Mouse (Mus musculus): ENCODE data around the gene Zfp296.

The Zfp296 gene

GRCm38 (mm10) chr7:19609641-19610332 lies 32.7 kb downstream of the Zfp296 start:
- DNase-seq: peak in 1 of 2 experiments; percentile 32

GRCm38 (mm10) chr7:19610969-19611368 lies 33.9 kb downstream of the Zfp296 start:
- no peak for DNase-seq

GRCm38 (mm10) chr7:19615036-19615577 lies 38.0 kb downstream of the Zfp296 start:
- no peak for DNase-seq

- peak; percentile 68 to 85 for DNase-seq
Measured at GRCm38 (mm10) chr7:19619004-19619801, 42.1 kb downstream of the Zfp296 start.

GRCm38 (mm10) chr7:19620811-19621210 lies 43.7 kb downstream of the Zfp296 start:
- DNase-seq: no peak

GRCm38 (mm10) chr7:19622241-19622640 lies 45.2 kb downstream of the Zfp296 start:
- no peak for DNase-seq

- DNase-seq: no peak
Measured at GRCm38 (mm10) chr7:19623433-19623832, 46.3 kb downstream of the Zfp296 start.

- DNase-seq: peak in 1 of 2 experiments; percentile 24
Measured at GRCm38 (mm10) chr7:19627721-19628120, 50.6 kb downstream of the Zfp296 start.

GRCm38 (mm10) chr7:19628192-19628535 lies 51.1 kb downstream of the Zfp296 start:
- DNase-seq: no peak

GRCm38 (mm10) chr7:19628536-19629360 lies 51.7 kb downstream of the Zfp296 start:
- peak; percentile 97 to 99 for DNase-seq

- peak; percentile 84 to 87 for DNase-seq
Measured at GRCm38 (mm10) chr7:19629361-19629734, 52.3 kb downstream of the Zfp296 start, which contains the start of gene Relb. TSS of gene Relb (minus strand) at chr7:19629438.
